Mouse (Mus musculus): Measurements from ENCODE around the gene Mrpl23. TPM values are rescaled to one million over a fixed set of nuclear protein-coding genes. Genes with fewer than 3 reads are reported as not detected.

Gene Mrpl23
- polyA plus RNA-seq, 1 experiment: 15.2 TPM

- Histone ChIP-seq H3K9ac (ENCODE audit: low read depth, poor library complexity, severe bottlenecking) (no peak overlapping the region), H3K4me1 (ENCODE audit: control insufficient read depth, insufficient read depth, low read length) (peaks cover 4% of the 10 kb centered on the region), H3K4me3 (ENCODE audit: low read depth, low read length) (no peak overlapping the region), H3K9me3 (replicated peaks; ENCODE audit: control insufficient read depth, insufficient read depth, low read length, poor library complexity, severe bottlenecking) (no peaks in the 10 kb centered on the region), H3K36me3 (ENCODE audit: control insufficient read depth, insufficient read depth, low read length, poor library complexity, severe bottlenecking) (no peaks in the 10 kb centered on the region), H3K27ac (ENCODE audit: insufficient read depth, low read length) (no peak overlapping the region), H3K27me3 (ENCODE audit: control insufficient read depth, insufficient read depth, low read length, poor library complexity, severe bottlenecking) (no peaks in the 10 kb centered on the region)
- TF ChIP-seq EP300 (IDR thresholded peaks at IDR 0.05; ENCODE audit: insufficient read depth, low read depth, low read length) (no peak), CTCF (IDR thresholded peaks at IDR 0.05; ENCODE audit: low read depth, low read length) (no peak), POLR2A (IDR thresholded peaks at IDR 0.05; ENCODE audit: insufficient read depth, low read length) (no peak)
Measured at GRCm38 (mm10) chr7:142574826-142575351, 42.4 kb downstream of the Mrpl23 start.

- no peaks in the 10 kb centered on the region for H3K27me3 ChIP-seq (ENCODE audit: control insufficient read depth, insufficient read depth, low read length, poor library complexity, severe bottlenecking)
- no peak overlapping the region for H3K4me3 ChIP-seq (ENCODE audit: low read depth, low read length)
- H3K36me3 ChIP-seq (ENCODE audit: control insufficient read depth, insufficient read depth, low read length, poor library complexity, severe bottlenecking): no peaks in the 10 kb centered on the region
- H3K27ac ChIP-seq (ENCODE audit: insufficient read depth, low read length): no peak overlapping the region
- H3K9ac ChIP-seq (ENCODE audit: low read depth, poor library complexity, severe bottlenecking): no peak overlapping the region
- H3K4me1 ChIP-seq (ENCODE audit: control insufficient read depth, insufficient read depth, low read length): peaks cover 4% of the 10 kb centered on the region
- no peak for TF ChIP-seq POLR2A (IDR thresholded peaks at IDR 0.05; ENCODE audit: insufficient read depth, low read length)
- TF ChIP-seq CTCF (IDR thresholded peaks at IDR 0.05; ENCODE audit: low read depth, low read length): no peak
- TF ChIP-seq EP300 (IDR thresholded peaks at IDR 0.05; ENCODE audit: insufficient read depth, low read depth, low read length): no peak
- 0 out of 2 replicates have a peak, but pooled peaks cover under 1% of the 10 kb centered on the region for H3K9me3 ChIP-seq (replicated peaks; ENCODE audit: control insufficient read depth, insufficient read depth, low read length, poor library complexity, severe bottlenecking)
Measured at GRCm38 (mm10) chr7:142575491-142575890, 43.0 kb downstream of the Mrpl23 start.

- H3K4me3 ChIP-seq (ENCODE audit: low read depth, low read length): no peak overlapping the region
- no peak for TF ChIP-seq EP300 (IDR thresholded peaks at IDR 0.05; ENCODE audit: insufficient read depth, low read depth, low read length)
- TF ChIP-seq CTCF (IDR thresholded peaks at IDR 0.05; ENCODE audit: low read depth, low read length): no peak
- no peak overlapping the region for H3K27ac ChIP-seq (ENCODE audit: insufficient read depth, low read length)
- no peaks in the 10 kb centered on the region for H3K36me3 ChIP-seq (ENCODE audit: control insufficient read depth, insufficient read depth, low read length, poor library complexity, severe bottlenecking)
- peaks cover 6% of the 10 kb centered on the region for H3K9me3 ChIP-seq (replicated peaks; ENCODE audit: control insufficient read depth, insufficient read depth, low read length, poor library complexity, severe bottlenecking)
- H3K9ac ChIP-seq (ENCODE audit: low read depth, poor library complexity, severe bottlenecking): no peak overlapping the region
- H3K4me1 ChIP-seq (ENCODE audit: control insufficient read depth, insufficient read depth, low read length): peaks cover 2% of the 10 kb centered on the region
- no peaks in the 10 kb centered on the region for H3K27me3 ChIP-seq (ENCODE audit: control insufficient read depth, insufficient read depth, low read length, poor library complexity, severe bottlenecking)
Measured at GRCm38 (mm10) chr7:142575971-142576370, 43.5 kb downstream of the Mrpl23 start.

GRCm38 (mm10) chr7:142576472-142577326 lies 44.2 kb downstream of the Mrpl23 start:
- H3K4me1 ChIP-seq (ENCODE audit: control insufficient read depth, insufficient read depth, low read length): peaks cover 2% of the 10 kb centered on the region
- H3K27me3 ChIP-seq (ENCODE audit: control insufficient read depth, insufficient read depth, low read length, poor library complexity, severe bottlenecking): no peaks in the 10 kb centered on the region
- H3K4me3 ChIP-seq (ENCODE audit: low read depth, low read length): peak overlapping the region; percentile 50; the same call in 1 of the 2 replicates
- no peak overlapping the region for H3K9ac ChIP-seq (ENCODE audit: low read depth, poor library complexity, severe bottlenecking)
- peaks cover 13% of the 10 kb centered on the region for H3K9me3 ChIP-seq (replicated peaks; ENCODE audit: control insufficient read depth, insufficient read depth, low read length, poor library complexity, severe bottlenecking)
- H3K27ac ChIP-seq (ENCODE audit: insufficient read depth, low read length): no peak overlapping the region
- TF ChIP-seq POLR2A (IDR thresholded peaks at IDR 0.05; ENCODE audit: insufficient read depth, low read length) (no peak), CTCF (IDR thresholded peaks at IDR 0.05; ENCODE audit: low read depth, low read length) (no peak), EP300 (IDR thresholded peaks at IDR 0.05; ENCODE audit: insufficient read depth, low read depth, low read length) (no peak)
- H3K36me3 ChIP-seq (ENCODE audit: control insufficient read depth, insufficient read depth, low read length, poor library complexity, severe bottlenecking): no peaks in the 10 kb centered on the region

- Histone ChIP-seq H3K27ac (ENCODE audit: insufficient read depth, low read length) (no peak overlapping the region), H3K4me3 (ENCODE audit: low read depth, low read length) (peak overlapping the region; percentile 50), H3K4me1 (ENCODE audit: control insufficient read depth, insufficient read depth, low read length) (no peaks in the 10 kb centered on the region), H3K36me3 (ENCODE audit: control insufficient read depth, insufficient read depth, low read length, poor library complexity, severe bottlenecking) (no peaks in the 10 kb centered on the region), H3K9ac (ENCODE audit: low read depth, poor library complexity, severe bottlenecking) (no peak overlapping the region), H3K27me3 (ENCODE audit: control insufficient read depth, insufficient read depth, low read length, poor library complexity, severe bottlenecking) (no peaks in the 10 kb centered on the region), H3K9me3 (replicated peaks; ENCODE audit: control insufficient read depth, insufficient read depth, low read length, poor library complexity, severe bottlenecking) (peaks cover 22% of the 10 kb centered on the region)
- TF ChIP-seq CTCF (IDR thresholded peaks at IDR 0.05; ENCODE audit: low read depth, low read length) (no peak), EP300 (IDR thresholded peaks at IDR 0.05; ENCODE audit: insufficient read depth, low read depth, low read length) (no peak), POLR2A (IDR thresholded peaks at IDR 0.05; ENCODE audit: insufficient read depth, low read length) (no peak)
Measured at GRCm38 (mm10) chr7:142577806-142578423, 45.4 kb downstream of the Mrpl23 start.

GRCm38 (mm10) chr7:142579069-142579468 lies 46.6 kb downstream of the Mrpl23 start:
- Histone ChIP-seq H3K4me1 (ENCODE audit: control insufficient read depth, insufficient read depth, low read length) (no peaks in the 10 kb centered on the region), H3K4me3 (ENCODE audit: low read depth, low read length) (no peak overlapping the region), H3K9ac (ENCODE audit: low read depth, poor library complexity, severe bottlenecking) (no peak overlapping the region), H3K27ac (ENCODE audit: insufficient read depth, low read length) (no peak overlapping the region), H3K36me3 (ENCODE audit: control insufficient read depth, insufficient read depth, low read length, poor library complexity, severe bottlenecking) (no peaks in the 10 kb centered on the region), H3K27me3 (ENCODE audit: control insufficient read depth, insufficient read depth, low read length, poor library complexity, severe bottlenecking) (no peaks in the 10 kb centered on the region), H3K9me3 (replicated peaks; ENCODE audit: control insufficient read depth, insufficient read depth, low read length, poor library complexity, severe bottlenecking) (peaks cover 22% of the 10 kb centered on the region)
- TF ChIP-seq EP300 (IDR thresholded peaks at IDR 0.05; ENCODE audit: insufficient read depth, low read depth, low read length) (no peak), CTCF (IDR thresholded peaks at IDR 0.05; ENCODE audit: low read depth, low read length) (no peak), POLR2A (IDR thresholded peaks at IDR 0.05; ENCODE audit: insufficient read depth, low read length) (no peak)
